Mouse (Mus musculus): Measurements from ENCODE around the gene Mpeg1. TPM values are rescaled to one million over a fixed set of nuclear protein-coding genes. Genes with fewer than 3 reads are reported as not detected.

Mpeg1 gene
- 41.6 to 51.2 TPM (median 46.3 TPM) in 4 replicates for total RNA-seq (2023; ENCODE audit: inconsistent age)

GRCm38 (mm10) chr19:12460282-12461249 lies at the start of gene Mpeg1:
TSS of gene Mpeg1 (plus strand) at chr19:12460779.

GRCm38 (mm10) chr19:12417361-12417760 lies 43.2 kb upstream of the Mpeg1 start, which contains the start of gene Olfr1441:
TSS of gene Olfr1441 (plus strand) at chr19:12417433.

GRCm38 (mm10) chr19:12427605-12428004 lies 33.0 kb upstream of the Mpeg1 start, which contains the start of gene Pfpl:
TSS of gene Pfpl (plus strand) at chr19:12427905.

GRCm38 (mm10) chr19:12501370-12502347 lies 41.1 kb downstream of the Mpeg1 start, which contains the start of gene Dtx4:
TSS of gene Dtx4 (minus strand) at chr19:12501454.

Other genes starting within 250 kb of the Mpeg1 start
- gene Olfr1432, start 228.2 kb upstream of the Mpeg1 start, total RNA-seq (2023; ENCODE audit: inconsistent age), result not detected in 4 replicates
- gene Olfr262, start 219.1 kb upstream of the Mpeg1 start, total RNA-seq (2023; ENCODE audit: inconsistent age), result not detected in 4 replicates
- gene Olfr235, start 199.7 kb upstream of the Mpeg1 start, total RNA-seq (2023; ENCODE audit: inconsistent age), result not detected in 4 replicates
- gene Olfr1434, start 180.9 kb upstream of the Mpeg1 start, total RNA-seq (2023; ENCODE audit: inconsistent age), result not detected in 4 replicates
- not detected in 4 replicates for gene Olfr1436, start 161.6 kb upstream of the Mpeg1 start, total RNA-seq (2023; ENCODE audit: inconsistent age)
- not detected in 4 replicates for gene Olfr1437, start 135.7 kb upstream of the Mpeg1 start, total RNA-seq (2023; ENCODE audit: inconsistent age)
- not detected in 4 replicates for gene Olfr1438-ps1, start 124.9 kb upstream of the Mpeg1 start, total RNA-seq (2023; ENCODE audit: inconsistent age)
- gene Olfr1440, start 73.5 kb upstream of the Mpeg1 start, total RNA-seq (2023; ENCODE audit: inconsistent age), result not detected in 4 replicates
- gene Olfr1441, start 43.3 kb upstream of the Mpeg1 start, total RNA-seq (2023; ENCODE audit: inconsistent age), result not detected in 4 replicates
- gene Pfpl, start 32.9 kb upstream of the Mpeg1 start, total RNA-seq (2023; ENCODE audit: inconsistent age), result not detected in 4 replicates
- gene Dtx4, start 40.7 kb downstream of the Mpeg1 start, total RNA-seq (2023; ENCODE audit: inconsistent age), result 9.3 to 12.6 TPM (median 11.3 TPM) in 4 replicates
- gene Fam111a, start 85.0 kb downstream of the Mpeg1 start, total RNA-seq (2023; ENCODE audit: inconsistent age), result 136 to 142 TPM (median 138 TPM) in 4 replicates
- gene Gm4952, start 139.2 kb downstream of the Mpeg1 start, total RNA-seq (2023; ENCODE audit: inconsistent age), result not detected in 4 replicates
- gene Glyat, start 172.5 kb downstream of the Mpeg1 start, total RNA-seq (2023; ENCODE audit: inconsistent age), result not detected in 4 replicates
- gene Olfr1442, start 209.7 kb downstream of the Mpeg1 start, total RNA-seq (2023; ENCODE audit: inconsistent age), result not detected in 4 replicates
- not detected in 4 replicates for gene Olfr1443, start 217.3 kb downstream of the Mpeg1 start, total RNA-seq (2023; ENCODE audit: inconsistent age)
- not detected in 4 replicates for gene Keg1, start 235.0 kb downstream of the Mpeg1 start, total RNA-seq (2023; ENCODE audit: inconsistent age)

Data from B cell, adult (primary cell).